Mouse (Mus musculus) left cerebral cortex, postnatal 10 days (tissue): ENCODE measurements at regions not wholly inside any gene's neighbourhood (a gene's known extent, or its start where the extent isn't known, plus 50 kb on each side); places are given as distances from the start of the nearest gene placed in this dataset.

Source experiments
- DNase-seq, 2 experiments: peaks; one replicate each; pipeline ENCODE4 v3.0.0; 2021 to 2022; ENCODE audit warnings: low spot score in 2 of 2, mixed read lengths in 1 of 2; ENCODE audit errors: extremely low spot score in 1 of 2
- intact Hi-C: fragments of 180-260 bp; cut with DNase I; formaldehyde crosslinking; loops from one replicate; pipeline ENCODE4 v1.15.1; 2025

GRCm38 (mm10) chr13:75204417-75204816 lies 114.8 kb downstream of the Pcsk1 start:
- DNase-seq, result peak in 1 of 2 experiments; percentile 23
- intact Hi-C loops, result loop anchor here (5.0 kb wide), 3 partner anchors 342 to 862 kb away; partner anchors contain the start of gene Erap1

GRCm38 (mm10) chr13:75223944-75224343 lies 134.3 kb downstream of the Pcsk1 start:
- intact Hi-C loops, result no loop called here
- DNase-seq, result no peak

- no peak for DNase-seq
- intact Hi-C loops, result loop anchor here (2.0 to 5.0 kb wide), 3 partner anchors 573 to 797 kb away; no protein-coding TSS in a partner anchor
Observed at GRCm38 (mm10) chr13:75225581-75226297, 136.1 kb downstream of the Pcsk1 start.

GRCm38 (mm10) chr13:75227616-75228277 lies 138.1 kb downstream of the Pcsk1 start:
- peak; percentile 50 to 58 for DNase-seq
- intact Hi-C loops, result loop anchor here (2.0 to 5.0 kb wide), 3 partner anchors 571 to 795 kb away; no protein-coding TSS in a partner anchor

DNA sequence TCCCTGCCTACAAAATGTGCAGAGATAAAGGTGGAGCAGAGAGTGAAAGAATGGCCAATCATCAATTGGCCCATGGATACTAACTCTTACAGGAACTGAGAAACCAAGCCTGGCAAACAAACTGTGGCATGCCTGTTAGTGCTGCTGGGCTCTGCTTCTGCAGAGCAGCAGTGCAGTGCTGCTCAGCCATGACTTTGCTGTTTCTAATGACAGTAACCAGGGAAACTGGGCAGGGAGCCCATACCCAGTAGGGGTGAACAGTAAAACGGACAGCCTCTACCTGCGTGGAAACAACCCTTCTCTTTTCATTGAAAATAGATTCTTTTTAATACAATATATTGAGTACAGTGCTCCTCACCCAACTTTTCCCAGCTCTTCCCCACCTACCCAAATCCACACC lies 146.8 kb downstream of the Pcsk1 start:
- intact Hi-C loops, result no loop called here
- DNase-seq, result peak in 1 of 2 experiments; percentile 35
